Comparison of ENCODE assay signal across 7 mouse cellular contexts in genomic region chr8:126615765-126616164, GRCm38 (mm10). TPM values are rescaled to one million over a fixed set of nuclear protein-coding genes. Genes with fewer than 3 reads are reported as not detected.
A peak's percentile ranks its signal among the peaks of the same experiment; 100 is the strongest.
DNase-seq lines count a peak whose midpoint lies in the region; ATAC-seq and TF ChIP-seq lines count a peak whose summit lies in the region.

No protein-coding gene starts in this region.

- DNase-seq in 416B (ENCODE audit: low read depth) = peak; percentile 83
- DNase-seq in fibroblast of lung, adult 2 months (ENCODE audit: low read depth) = peak; percentile 94
- DNase-seq in stomach, postnatal 0 days (ENCODE audit: low spot score) = peak; percentile 86
- DNase-seq in c-Kit-positive CD71-positive TER-119-positive erythroid progenitor cells, embryonic 14.5 days (ENCODE audit: low spot score) = no peak

- WGBS in intestine, embryonic 16.5 days = 56% methylated on average over 9 of the region's 9 CpGs
- WGBS in liver, embryonic 15.5 days (ENCODE audit: insufficient replicate concordance) = 40% methylated on average over 9 of the region's 9 CpGs
- WGBS in stomach, postnatal 0 days = 28% methylated on average over 9 of the region's 9 CpGs

- H3K4me1 ChIP-seq in intestine, embryonic 16.5 days (ENCODE audit: control insufficient read depth, insufficient read depth, low read length) = peaks cover 37% of the 10 kb centered on the region
- H3K4me1 ChIP-seq in liver, embryonic 15.5 days (replicated peaks) = peaks cover 58% of the 10 kb centered on the region
- H3K4me1 ChIP-seq in stomach, postnatal 0 days (replicated peaks; ENCODE audit: control insufficient read depth, insufficient read depth) = peaks cover 14% of the 10 kb centered on the region; the same call in 1 of the 2 replicates

- H3K27me3 ChIP-seq in intestine, embryonic 16.5 days (replicated peaks; ENCODE audit: control insufficient read depth, insufficient read depth, low read length) = no peaks in the 10 kb centered on the region
- no peaks in the 10 kb centered on the region for H3K27me3 ChIP-seq in liver, embryonic 15.5 days
- no peaks in the 10 kb centered on the region for H3K27me3 ChIP-seq in stomach, postnatal 0 days (ENCODE audit: control insufficient read depth, insufficient read depth, low read length)

- no peaks in the 10 kb centered on the region for H3K9me3 ChIP-seq in intestine, embryonic 16.5 days (ENCODE audit: control insufficient read depth, low read length)
- H3K9me3 ChIP-seq in liver, embryonic 15.5 days (replicated peaks) = no peaks in the 10 kb centered on the region
- no peaks in the 10 kb centered on the region for H3K9me3 ChIP-seq in stomach, postnatal 0 days (ENCODE audit: control insufficient read depth, low read length)

- no peaks in the 10 kb centered on the region for H3K36me3 ChIP-seq in intestine, embryonic 16.5 days (ENCODE audit: control insufficient read depth, insufficient read depth, low read length)
- H3K36me3 ChIP-seq in liver, embryonic 15.5 days (replicated peaks) = no peaks in the 10 kb centered on the region
- no peaks in the 10 kb centered on the region for H3K36me3 ChIP-seq in stomach, postnatal 0 days (ENCODE audit: control insufficient read depth, insufficient read depth, low read length)

- ATAC-seq in CD4-positive, CD25-positive, alpha-beta regulatory T cell, adult 4 months = peak; percentile 80
- ATAC-seq in intestine, embryonic 16.5 days = no peak
- ATAC-seq in liver, embryonic 15.5 days (ENCODE audit: insufficient read depth) = no peak
- ATAC-seq in stomach, postnatal 0 days (ENCODE audit: low FRiP score, low TSS enrichment) = peak; percentile 86

- H3K4me3 ChIP-seq in intestine, embryonic 16.5 days (ENCODE audit: low read length) = no peak overlapping the region
- no peak overlapping the region for H3K4me3 ChIP-seq in liver, embryonic 15.5 days (replicated peaks)
- no peak overlapping the region for H3K4me3 ChIP-seq in stomach, postnatal 0 days (ENCODE audit: low read depth, low read length)

- H3K4me2 ChIP-seq in intestine, embryonic 16.5 days (ENCODE audit: low read depth, low read length) = no peak overlapping the region
- H3K4me2 ChIP-seq in liver, embryonic 15.5 days = peak overlapping the region; percentile 41; the same call in 1 of the 2 replicates
- H3K4me2 ChIP-seq in stomach, postnatal 0 days (replicated peaks; ENCODE audit: low read depth) = no peak overlapping the region

- peak overlapping the region; percentile 34; the same call in 1 of the 2 replicates for H3K27ac ChIP-seq in intestine, embryonic 16.5 days (ENCODE audit: low read length)
- H3K27ac ChIP-seq in liver, embryonic 15.5 days (replicated peaks) = peak overlapping the region; percentile 20; the same call in 1 of the 2 replicates
- H3K27ac ChIP-seq in stomach, postnatal 0 days (replicated peaks) = peak overlapping the region; percentile 95

- no peak overlapping the region for H3K9ac ChIP-seq in intestine, embryonic 16.5 days (ENCODE audit: low read depth, low read length)
- no peak overlapping the region for H3K9ac ChIP-seq in liver, embryonic 15.5 days
- H3K9ac ChIP-seq in stomach, postnatal 0 days (ENCODE audit: low read length) = no peak overlapping the region

- no peak for TF ChIP-seq EP300 in stomach, postnatal 0 days (optimal IDR thresholded peaks at IDR 0.05)

- peak; percentile 49 for TF ChIP-seq CTCF in stomach, postnatal 0 days (IDR thresholded peaks at IDR 0.05; ENCODE audit: low read depth)

RNA-seq across cellular contexts. Expression of gene Irf2bp2, which starts 22.0 kb away (rescaled TPM):
- polyA plus RNA-seq in CD4-positive, CD25-positive, alpha-beta regulatory T cell, adult 4 months (2017; shearing (Covaris generic)) = 10 to 100 TPM; 15.5 to 22.4 TPM
- 11.5 and 11.9 TPM in 2 replicates for polyA plus RNA-seq in intestine, embryonic 16.5 days (2015; fragmentation: Nextera tagmentation; extraction: Ambion mirVana)
- polyA plus RNA-seq in liver, embryonic 15.5 days (2015; fragmentation: Nextera tagmentation; extraction: Ambion mirVana) = 3.8 and 4.0 TPM in 2 replicates
- 10.1 and 10.2 TPM in 2 replicates for polyA plus RNA-seq in stomach, postnatal 0 days (2015; fragmentation: Nextera tagmentation; extraction: Ambion mirVana)

Comparison
In these comparisons a context has a peak if more than half of its experiments do, and no peak if none do; other contexts are left out.
1. ATAC-seq: peak in CD4-positive, CD25-positive, alpha-beta regulatory T cell, adult 4 months (single experiment) and stomach, postnatal 0 days (single experiment); none in intestine, embryonic 16.5 days (single experiment) and liver, embryonic 15.5 days (single experiment).
2. H3K27ac ChIP-seq: peak in every context shown above with its lines; median percentile 95 in stomach, postnatal 0 days; 34 in intestine, embryonic 16.5 days; 20 in liver, embryonic 15.5 days.